Mouse (Mus musculus) liver, embryonic 12.5 days (tissue): ENCODE results near the gene Arfgap3. TPM values are rescaled to one million over a fixed set of nuclear protein-coding genes. Genes with fewer than 3 reads are reported as not detected.
"Not testable (repeated sequence)": the region's sequence is repeated elsewhere in the genome, so short reads cannot be mapped to it uniquely, and the experiment has no call there.

Source experiments
- ATAC-seq: fragments of 200-750 bp; cut with Nextera tagmentation; 2 replicates; pipeline ENCODE4 v1.8.0; 2017; ENCODE audit warnings: moderate number of reproducible peaks, mild to moderate bottlenecking, moderate library complexity
- H3K27ac ChIP-seq: fragments of 300-500 bp; sonication (generic); 2 replicates; pipeline ENCODE4 v1.5.1; 2016; ENCODE audit warnings: mild to moderate bottlenecking
- H3K27me3 ChIP-seq: fragments of 300-500 bp; sonication (generic); replicated peaks from 2 replicates; pipeline ENCODE4 v1.6.1; 2016; ENCODE audit warnings: mild to moderate bottlenecking, moderate library complexity
- H3K36me3 ChIP-seq: fragments of 300-500 bp; sonication (generic); 2 replicates; pipeline ENCODE4 v1.6.1; 2016; ENCODE audit warnings: mild to moderate bottlenecking, moderate library complexity
- H3K4me1 ChIP-seq: fragments of 300-500 bp; sonication (generic); 2 replicates; pipeline ENCODE4 v1.6.1; 2016
- H3K4me2 ChIP-seq: fragments of 300-500 bp; sonication (generic); 2 replicates; pipeline ENCODE4 v1.6.1; 2016; ENCODE audit warnings: mild to moderate bottlenecking, moderate library complexity
- H3K4me3 ChIP-seq: fragments of 300-500 bp; sonication (generic); 2 replicates; pipeline ENCODE4 v1.5.1; 2016; ENCODE audit warnings: mild to moderate bottlenecking, moderate library complexity
- H3K9ac ChIP-seq: fragments of 300-500 bp; sonication (generic); 2 replicates; pipeline ENCODE4 v1.6.1; 2016; ENCODE audit warnings: mild to moderate bottlenecking, moderate library complexity
- H3K9me3 ChIP-seq: fragments of 300-500 bp; sonication (generic); replicated peaks from 2 replicates; pipeline ENCODE4 v1.6.1; 2016; ENCODE audit warnings: mild to moderate bottlenecking, moderate library complexity
- WGBS: fragments of 180-500 bp; shearing (Covaris S2); methylation state at CpG from one replicate; pipeline ENCODE4 v1.1.7; 2016; ENCODE audit not compliant: insufficient replicate concordance; 5-methylcytosine and 5-hydroxymethylcytosine counted together
- polyA plus RNA-seq: library from polyadenylated mRNA; unstranded; fragments of >200 nt; fragmentation: Nextera tagmentation; extraction: Ambion mirVana; gene quantifications from 2 replicates; pipeline ENCODE4 v1.2.1, GENCODE M21; 2016

The Arfgap3 gene
- polyA plus RNA-seq, 1 experiment from 2014 or later: 16.2 TPM

- 11% methylated on average over 7 of the region's 7 CpGs for WGBS
- Histone ChIP-seq H3K4me3 (peak overlapping the region; percentile 12), H3K4me2 (peak overlapping the region; percentile 63), H3K9ac (peak overlapping the region; percentile 53), H3K36me3 (peaks cover 20% of the 10 kb centered on the region), H3K4me1 (peaks cover 66% of the 10 kb centered on the region), H3K27ac (peak overlapping the region; percentile 86), H3K9me3 (no peaks in the 10 kb centered on the region), H3K27me3 (no peaks in the 10 kb centered on the region)
- ATAC-seq: peak; percentile 96
Measured at GRCm38 (mm10) chr15:83344157-83344556, 5.9 kb downstream of the Arfgap3 start.

- no peak overlapping the region for H3K4me2 ChIP-seq
- WGBS: 65% methylated on average over 6 of the region's 6 CpGs
- H3K27me3 ChIP-seq: no peaks in the 10 kb centered on the region
- peaks cover 40% of the 10 kb centered on the region for H3K4me1 ChIP-seq
- no peak overlapping the region for H3K27ac ChIP-seq
- no peaks in the 10 kb centered on the region for H3K9me3 ChIP-seq
- H3K4me3 ChIP-seq: no peak overlapping the region
- no peak overlapping the region for H3K9ac ChIP-seq
- peaks cover 53% of the 10 kb centered on the region for H3K36me3 ChIP-seq
- ATAC-seq: no peak
Measured at GRCm38 (mm10) chr15:83338908-83339307, 11.1 kb downstream of the Arfgap3 start.

GRCm38 (mm10) chr15:83337903-83338870, 11.9 kb downstream of the Arfgap3 start:
- no peak overlapping the region for H3K9ac ChIP-seq
- H3K4me2 ChIP-seq: no peak overlapping the region
- H3K27ac ChIP-seq: 0 out of 2 replicates have a peak overlapping the region, but pooled peaks have one; percentile 36
- H3K27me3 ChIP-seq: no peaks in the 10 kb centered on the region
- H3K4me3 ChIP-seq: no peak overlapping the region
- H3K9me3 ChIP-seq: no peaks in the 10 kb centered on the region
- 54% methylated on average over 8 of the region's 8 CpGs for WGBS
- peaks cover 33% of the 10 kb centered on the region for H3K4me1 ChIP-seq
- peak; percentile 54 for ATAC-seq
- H3K36me3 ChIP-seq: peaks cover 60% of the 10 kb centered on the region

GRCm38 (mm10) chr15:83332373-83332772, 17.7 kb downstream of the Arfgap3 start:
- ATAC-seq: no peak
- H3K4me1 ChIP-seq: 0 out of 2 replicates have a peak, but pooled peaks cover under 1% of the 10 kb centered on the region
- WGBS: 66% methylated on average over 3 of the region's 3 CpGs
- H3K27me3 ChIP-seq: no peaks in the 10 kb centered on the region
- H3K4me2 ChIP-seq: no peak overlapping the region
- H3K4me3 ChIP-seq: no peak overlapping the region
- H3K9me3 ChIP-seq: no peaks in the 10 kb centered on the region
- H3K27ac ChIP-seq: no peak overlapping the region
- H3K36me3 ChIP-seq: peaks cover 83% of the 10 kb centered on the region
- no peak overlapping the region for H3K9ac ChIP-seq

- no peak overlapping the region for H3K27ac ChIP-seq
- ATAC-seq: no peak
- H3K36me3 ChIP-seq: peaks cover 71% of the 10 kb centered on the region
Measured at GRCm38 (mm10) chr15:83328952-83329351, 21.1 kb downstream of the Arfgap3 start.

GRCm38 (mm10) chr15:83323071-83323470, 27.0 kb downstream of the Arfgap3 start:
- Histone ChIP-seq H3K4me1 (no peaks in the 10 kb centered on the region), H3K9ac (no peak overlapping the region), H3K4me2 (no peak overlapping the region), H3K27ac (no peak overlapping the region), H3K4me3 (no peak overlapping the region), H3K9me3 (no peaks in the 10 kb centered on the region), H3K27me3 (no peaks in the 10 kb centered on the region), H3K36me3 (peaks cover 54% of the 10 kb centered on the region)
- WGBS: 84% methylated on average over 2 of the region's 2 CpGs
- ATAC-seq: no peak

More at GRCm38 (mm10) chr15:83328952-83329351, 21.1 kb downstream of the Arfgap3 start:
- no peaks in the 10 kb centered on the region for H3K4me1 ChIP-seq
- no peak overlapping the region for H3K4me2 ChIP-seq
- no peaks in the 10 kb centered on the region for H3K27me3 ChIP-seq
- H3K4me3 ChIP-seq: no peak overlapping the region
- H3K9ac ChIP-seq: no peak overlapping the region
- H3K9me3 ChIP-seq: no peaks in the 10 kb centered on the region
- 75% methylated on average over 5 of the region's 5 CpGs for WGBS

GRCm38 (mm10) chr15:83314914-83315313, 35.1 kb downstream of the Arfgap3 start:
- Histone ChIP-seq H3K4me2 (no peak overlapping the region), H3K4me1 (no peaks in the 10 kb centered on the region), H3K27me3 (no peaks in the 10 kb centered on the region), H3K27ac (no peak overlapping the region), H3K4me3 (no peak overlapping the region), H3K9me3 (no peaks in the 10 kb centered on the region), H3K9ac (no peak overlapping the region), H3K36me3 (peaks cover 56% of the 10 kb centered on the region)
- ATAC-seq: no peak
- WGBS: 64% methylated on average over 1 of the region's 1 CpGs

GRCm38 (mm10) chr15:83309878-83310277, 40.2 kb downstream of the Arfgap3 start:
- Histone ChIP-seq H3K36me3 (peaks cover 75% of the 10 kb centered on the region), H3K27me3 (no peaks in the 10 kb centered on the region), H3K4me2 (no peak overlapping the region), H3K4me1 (peaks cover 33% of the 10 kb centered on the region), H3K9me3 (no peaks in the 10 kb centered on the region), H3K9ac (no peak overlapping the region), H3K27ac (0 out of 2 replicates have a peak overlapping the region, but pooled peaks have one; percentile 15), H3K4me3 (no peak overlapping the region)
- WGBS: 88% methylated on average over 5 of the region's 5 CpGs
- ATAC-seq: no peak

GRCm38 (mm10) chr15:83308708-83309107, 41.3 kb downstream of the Arfgap3 start:
- ATAC-seq: peak; percentile 98
- not testable (repeated sequence) for H3K9me3 ChIP-seq, H3K9ac ChIP-seq, H3K4me3 ChIP-seq, H3K27me3 ChIP-seq
- peak overlapping the region; percentile 42 for H3K4me2 ChIP-seq
- H3K36me3 ChIP-seq: peaks cover 65% of the 10 kb centered on the region
- H3K27ac ChIP-seq: peak overlapping the region; percentile 67
- H3K4me1 ChIP-seq: peaks cover 39% of the 10 kb centered on the region
- WGBS: 61% methylated on average over 1 of the region's 1 CpGs

- 88% methylated on average over 12 of the region's 12 CpGs for WGBS
- Histone ChIP-seq H3K4me3 (no peak overlapping the region), H3K9me3 (no peaks in the 10 kb centered on the region), H3K27me3 (no peaks in the 10 kb centered on the region), H3K9ac (no peak overlapping the region), H3K36me3 (peaks cover 48% of the 10 kb centered on the region), H3K27ac (no peak overlapping the region), H3K4me2 (no peak overlapping the region), H3K4me1 (peaks cover 39% of the 10 kb centered on the region)
- no peak for ATAC-seq
Measured at GRCm38 (mm10) chr15:83306181-83306580, 43.9 kb downstream of the Arfgap3 start.

- Histone ChIP-seq H3K9me3 (no peaks in the 10 kb centered on the region), H3K4me1 (peaks cover 40% of the 10 kb centered on the region), H3K36me3 (peaks cover 48% of the 10 kb centered on the region), H3K9ac (no peak overlapping the region), H3K4me3 (no peak overlapping the region), H3K27ac (0 out of 2 replicates have a peak overlapping the region, but pooled peaks have one; percentile 33), H3K27me3 (no peaks in the 10 kb centered on the region), H3K4me2 (no peak overlapping the region)
- ATAC-seq: no peak
- 78% methylated on average over 12 of the region's 12 CpGs for WGBS
Measured at GRCm38 (mm10) chr15:83305192-83305921, 44.7 kb downstream of the Arfgap3 start.

- ATAC-seq: no peak
- 86% methylated on average over 9 of the region's 9 CpGs for WGBS
- 0 out of 2 replicates have a peak overlapping the region, but pooled peaks have one; percentile 33 for H3K27ac ChIP-seq
- H3K9me3 ChIP-seq: no peaks in the 10 kb centered on the region
- H3K4me1 ChIP-seq: peaks cover 46% of the 10 kb centered on the region
- peaks cover 42% of the 10 kb centered on the region for H3K36me3 ChIP-seq
- H3K9ac ChIP-seq: no peak overlapping the region
- no peak overlapping the region for H3K4me2 ChIP-seq
- H3K4me3 ChIP-seq: no peak overlapping the region
- H3K27me3 ChIP-seq: no peaks in the 10 kb centered on the region
Measured at GRCm38 (mm10) chr15:83304804-83305191, 45.2 kb downstream of the Arfgap3 start.
